Comparison of ENCODE assay signal across 8 mouse cellular contexts in the genomic region with DNA sequence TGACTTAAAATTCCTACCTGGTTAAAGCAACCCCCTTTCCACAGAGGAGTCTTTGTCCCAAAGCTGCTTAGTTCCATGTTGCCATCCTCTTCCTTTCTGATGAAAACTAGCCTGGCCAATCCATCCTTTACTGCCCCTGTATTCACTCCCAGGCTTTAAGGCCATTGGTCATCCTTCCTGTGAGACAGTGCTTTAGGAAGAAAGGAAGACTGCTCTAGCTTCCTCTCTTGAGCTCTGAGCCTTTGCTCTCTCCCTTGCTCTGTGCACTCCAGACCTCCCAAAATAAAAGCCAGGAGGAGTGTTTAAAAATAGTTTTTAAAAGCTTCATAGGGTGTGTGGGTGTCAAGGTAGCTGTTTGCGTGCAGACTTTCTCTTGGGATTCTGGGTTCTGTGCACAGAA. TPM values are rescaled to one million over a fixed set of nuclear protein-coding genes. Genes with fewer than 3 reads are reported as not detected.
DNase-seq lines count a peak whose midpoint lies in the region; ATAC-seq and TF ChIP-seq lines count a peak whose summit lies in the region.

No protein-coding gene starts in this region.

- no peak for TF ChIP-seq CTCF in kidney, postnatal 0 days (IDR thresholded peaks at IDR 0.05; ENCODE audit: low read depth)
- no peak for TF ChIP-seq CTCF in intestine, postnatal 0 days (IDR thresholded peaks at IDR 0.05; ENCODE audit: low read depth)

- no peaks in the 10 kb centered on the region for H3K9me3 ChIP-seq in kidney, postnatal 0 days (replicated peaks; ENCODE audit: low read length)
- no peaks in the 10 kb centered on the region for H3K9me3 ChIP-seq in embryonic facial prominence, embryonic 15.5 days (replicated peaks)
- H3K9me3 ChIP-seq in intestine, postnatal 0 days (ENCODE audit: control insufficient read depth) = no peaks in the 10 kb centered on the region
- no peaks in the 10 kb centered on the region for H3K9me3 ChIP-seq in neural tube, embryonic 13.5 days

- 26% methylated on average over 1 of the region's 1 CpGs for WGBS in kidney, postnatal 0 days
- WGBS in embryonic facial prominence, embryonic 15.5 days = 26% methylated on average over 1 of the region's 1 CpGs
- 50% methylated on average over 1 of the region's 1 CpGs for WGBS in intestine, postnatal 0 days
- 7% methylated on average over 1 of the region's 1 CpGs for WGBS in neural tube, embryonic 13.5 days

- no peak for ATAC-seq in kidney, postnatal 0 days (replicated peaks; ENCODE audit: low FRiP score, low read depth)
- no peak for ATAC-seq in embryonic facial prominence, embryonic 15.5 days (ENCODE audit: insufficient number of reproducible peaks, low FRiP score, low TSS enrichment, low read depth)
- ATAC-seq in intestine, postnatal 0 days = no peak
- ATAC-seq in neural tube, embryonic 13.5 days (ENCODE audit: low read depth) = peak; percentile 8; the same call in 1 of the 2 replicates

- H3K36me3 ChIP-seq in kidney, postnatal 0 days (ENCODE audit: insufficient read depth, low read length) = no peaks in the 10 kb centered on the region
- no peaks in the 10 kb centered on the region for H3K36me3 ChIP-seq in embryonic facial prominence, embryonic 15.5 days
- H3K36me3 ChIP-seq in intestine, postnatal 0 days (ENCODE audit: control insufficient read depth, insufficient read depth) = no peaks in the 10 kb centered on the region
- H3K36me3 ChIP-seq in neural tube, embryonic 13.5 days = no peaks in the 10 kb centered on the region

- H3K4me3 ChIP-seq in kidney, postnatal 0 days (replicated peaks; ENCODE audit: low read depth, low read length) = no peak overlapping the region
- peak overlapping the region; percentile 52 for H3K4me3 ChIP-seq in embryonic facial prominence, embryonic 15.5 days (replicated peaks)
- 0 out of 2 replicates have a peak overlapping the region, but pooled peaks have one; percentile 29 for H3K4me3 ChIP-seq in intestine, postnatal 0 days (ENCODE audit: low read depth, low read length)
- H3K4me3 ChIP-seq in neural tube, embryonic 13.5 days = peak overlapping the region; percentile 45

- peaks cover 8% of the 10 kb centered on the region; the same call in 1 of the 2 replicates for H3K4me1 ChIP-seq in kidney, postnatal 0 days (replicated peaks; ENCODE audit: insufficient read depth, low read length)
- H3K4me1 ChIP-seq in embryonic facial prominence, embryonic 15.5 days = peaks cover 10% of the 10 kb centered on the region; the same call in 1 of the 2 replicates
- H3K4me1 ChIP-seq in intestine, postnatal 0 days (replicated peaks; ENCODE audit: control insufficient read depth, insufficient read depth, low read length) = 0 out of 2 replicates have a peak, but pooled peaks cover 2% of the 10 kb centered on the region
- H3K4me1 ChIP-seq in neural tube, embryonic 13.5 days (replicated peaks) = peaks cover 47% of the 10 kb centered on the region

- no peak overlapping the region; the same call in 1 of the 2 replicates for H3K9ac ChIP-seq in kidney, postnatal 0 days (ENCODE audit: low read depth, low read length)
- H3K9ac ChIP-seq in embryonic facial prominence, embryonic 15.5 days = no peak overlapping the region
- H3K9ac ChIP-seq in intestine, postnatal 0 days (ENCODE audit: low read depth, low read length) = no peak overlapping the region
- peak overlapping the region; percentile 79 for H3K9ac ChIP-seq in neural tube, embryonic 13.5 days

- H3K4me2 ChIP-seq in kidney, postnatal 0 days (ENCODE audit: low read length) = peak overlapping the region; percentile 90
- peak overlapping the region; percentile 83 for H3K4me2 ChIP-seq in embryonic facial prominence, embryonic 15.5 days (replicated peaks)
- H3K4me2 ChIP-seq in intestine, postnatal 0 days (replicated peaks; ENCODE audit: low read depth) = peak overlapping the region; percentile 64
- H3K4me2 ChIP-seq in neural tube, embryonic 13.5 days = peak overlapping the region; percentile 70

- peak overlapping the region; percentile 92 for H3K27ac ChIP-seq in kidney, postnatal 0 days
- H3K27ac ChIP-seq in embryonic facial prominence, embryonic 15.5 days (replicated peaks) = peak overlapping the region; percentile 78
- no peak overlapping the region for H3K27ac ChIP-seq in intestine, postnatal 0 days (ENCODE audit: low read depth, low read length)
- peak overlapping the region; percentile 96 for H3K27ac ChIP-seq in neural tube, embryonic 13.5 days (replicated peaks)

- no peak for DNase-seq in kidney, postnatal 0 days (ENCODE audit: low spot score)
- no peak for DNase-seq in kidney, postnatal 4 days
- no peak for DNase-seq in right cerebral cortex, adult 2 months (ENCODE audit: low spot score in 2 of 2)
- DNase-seq in urinary bladder, postnatal 14 days (ENCODE audit: low spot score) = no peak
- no peak for DNase-seq in gastrocnemius, adult 8-10 months (ENCODE audit: low spot score in 2 of 2)

- H3K27me3 ChIP-seq in kidney, postnatal 0 days (ENCODE audit: insufficient read depth, low read length) = no peaks in the 10 kb centered on the region
- no peaks in the 10 kb centered on the region for H3K27me3 ChIP-seq in embryonic facial prominence, embryonic 15.5 days
- H3K27me3 ChIP-seq in intestine, postnatal 0 days (replicated peaks; ENCODE audit: control insufficient read depth, insufficient read depth, low read length) = peaks cover 39% of the 10 kb centered on the region
- no peaks in the 10 kb centered on the region for H3K27me3 ChIP-seq in neural tube, embryonic 13.5 days

RNA-seq across cellular contexts. Expression of gene Qk, which starts 14.8 kb away (rescaled TPM):
- polyA plus RNA-seq in kidney, postnatal 0 days (2015; fragmentation: Nextera tagmentation; extraction: Ambion mirVana) = 30.3 and 32.4 TPM in 2 replicates
- polyA plus RNA-seq in embryonic facial prominence, embryonic 15.5 days (2015; fragmentation: Nextera tagmentation; extraction: Ambion mirVana) = 27.4 and 29.2 TPM in 2 replicates
- polyA plus RNA-seq in intestine, postnatal 0 days (2015; fragmentation: Nextera tagmentation; extraction: Ambion mirVana) = 7.4 and 8.6 TPM in 2 replicates
- polyA plus RNA-seq in neural tube, embryonic 13.5 days (2015; fragmentation: Nextera tagmentation; extraction: Ambion mirVana) = 45.6 and 48.1 TPM in 2 replicates
- total RNA-seq in gastrocnemius, adult 8-10 months (2022) = 100 to 1,000 TPM; 249 to 283 (median 262) TPM
